Mouse (Mus musculus) bone marrow, adult 2 months (tissue): ENCODE measurements around the gene Dqx1. TPM values are rescaled to one million over a fixed set of nuclear protein-coding genes. Genes with fewer than 3 reads are reported as not detected.

Experiments
- H3K27ac ChIP-seq: fragments of 200-500 bp; 2 replicates; pipeline ENCODE4 v1.5.1; 2012; ENCODE audit warnings: low read depth, mild to moderate bottlenecking, control low read depth, inconsistent platforms, low read length; ENCODE audit not compliant: control insufficient read depth, poor library complexity, insufficient read depth
- H3K4me1 ChIP-seq: fragments of 200-500 bp; 2 replicates; pipeline ENCODE4 v1.6.1; 2011; ENCODE audit warnings: low read length; ENCODE audit not compliant: control insufficient read depth, insufficient read depth
- H3K4me3 ChIP-seq: fragments of 200-500 bp; replicated peaks from 2 replicates; pipeline ENCODE3; 2011; ENCODE audit warnings: mild to moderate bottlenecking, low read depth, low read length, control low read depth; ENCODE audit not compliant: control insufficient read depth
- CTCF ChIP-seq: fragments of 200-500 bp; IDR thresholded peaks from 2 replicates; pipeline ENCODE4 v1.5.1; 2011; ENCODE audit warnings: low read length, control low read depth; ENCODE audit not compliant: control insufficient read depth, insufficient read depth
- POLR2A ChIP-seq: fragments of 200-500 bp; IDR thresholded peaks from 2 replicates; pipeline ENCODE4 v1.6.1; 2011; ENCODE audit warnings: low read depth, mild to moderate bottlenecking, control low read depth, low read length, borderline replicate concordance; ENCODE audit not compliant: control insufficient read depth
- WGBS: fragments of 180-500 bp; shearing (Covaris S2); methylation state at CpG from one replicate; pipeline ENCODE4 v1.1.7; 2018; 5-methylcytosine and 5-hydroxymethylcytosine counted together
- polyA plus RNA-seq: library from polyadenylated mRNA; stranded (reverse); fragments of >200 nt; gene quantifications from 2 replicates; pipeline ENCODE4 v1.2.4, GENCODE M21; 2011; ENCODE audit warnings: low replicate concordance; ENCODE audit not compliant: missing spikeins, insufficient read depth, insufficient read length

The Dqx1 gene
- polyA plus RNA-seq: 5.3 and 13.5 TPM in 2 replicates

GRCm38 (mm10) chr6:83057790-83058189 is at the start of gene Dqx1:
TSS of gene Dqx1 (plus strand) at chr6:83057844.
- H3K4me1 ChIP-seq: peaks cover 3% of the 10 kb centered on the region; the same call in 1 of the 2 replicates
- H3K27ac ChIP-seq: no peak within 1 kb of the TSS
- H3K4me3 ChIP-seq: no peak within 1 kb of the TSS
- WGBS: 90% methylated on average over 3 of the region's 3 CpGs
- TF ChIP-seq POLR2A: no peak
- TF ChIP-seq CTCF: no peak

GRCm38 (mm10) chr6:83008659-83009058 is 49.0 kb upstream of the Dqx1 start:
- Histone ChIP-seq H3K27ac (peak overlapping the region; percentile 48), H3K4me1 (peaks cover 19% of the 10 kb centered on the region), H3K4me3 (no peak overlapping the region)
- WGBS: 12% methylated on average over 3 of the region's 3 CpGs
- TF ChIP-seq CTCF: no peak
- no peak for TF ChIP-seq POLR2A

DNA sequence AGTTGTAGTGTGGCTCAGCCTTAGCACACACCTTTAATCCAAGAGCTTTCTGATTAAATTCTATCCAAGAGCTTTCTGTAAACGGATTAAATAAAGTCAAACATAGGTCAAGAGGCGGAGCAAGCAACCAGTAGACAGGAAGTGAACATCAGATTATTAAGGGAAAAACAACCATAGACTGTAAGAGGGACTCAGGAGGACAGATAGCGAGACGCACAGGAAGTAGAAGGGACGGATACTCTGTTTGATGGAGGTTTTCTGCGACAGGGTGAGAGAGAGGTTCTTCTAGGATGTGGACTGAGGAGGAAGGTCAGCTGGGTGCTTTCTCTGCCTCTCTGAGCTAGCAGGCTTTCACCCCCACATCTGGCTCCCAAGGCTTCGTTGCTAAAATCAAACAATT is 47.6 kb upstream of the Dqx1 start:
- H3K4me3 ChIP-seq: peak overlapping the region; percentile 18
- 15% methylated on average over 7 of the region's 7 CpGs for WGBS
- peaks cover 20% of the 10 kb centered on the region for H3K4me1 ChIP-seq
- TF ChIP-seq POLR2A: no peak
- no peak for TF ChIP-seq CTCF
- H3K27ac ChIP-seq: peak overlapping the region; percentile 74

DNA sequence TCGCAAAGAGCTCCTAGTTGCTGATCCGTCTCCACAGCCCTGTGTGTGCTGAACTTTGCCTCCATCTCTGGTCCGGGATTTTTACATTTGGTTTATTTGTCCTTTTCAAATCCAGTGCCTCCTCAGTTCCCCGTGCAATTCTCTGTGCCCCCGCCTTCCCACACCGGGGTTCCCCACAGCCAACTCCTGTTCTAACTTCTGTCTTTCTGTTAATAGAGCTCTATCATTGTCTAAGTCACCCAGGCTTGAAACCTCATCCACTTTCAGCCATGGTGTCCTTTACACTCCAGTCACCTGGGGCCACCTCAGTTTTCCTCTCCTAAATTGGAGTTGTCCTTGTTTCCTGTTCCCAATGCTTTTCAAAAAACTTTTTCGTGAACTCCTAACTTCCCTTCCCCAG is 46.4 kb upstream of the Dqx1 start:
- TF ChIP-seq CTCF: no peak
- no peak for TF ChIP-seq POLR2A
- no peak overlapping the region for H3K27ac ChIP-seq
- WGBS: 59% methylated on average over 7 of the region's 7 CpGs
- peaks cover 15% of the 10 kb centered on the region for H3K4me1 ChIP-seq
- no peak overlapping the region for H3K4me3 ChIP-seq

DNA sequence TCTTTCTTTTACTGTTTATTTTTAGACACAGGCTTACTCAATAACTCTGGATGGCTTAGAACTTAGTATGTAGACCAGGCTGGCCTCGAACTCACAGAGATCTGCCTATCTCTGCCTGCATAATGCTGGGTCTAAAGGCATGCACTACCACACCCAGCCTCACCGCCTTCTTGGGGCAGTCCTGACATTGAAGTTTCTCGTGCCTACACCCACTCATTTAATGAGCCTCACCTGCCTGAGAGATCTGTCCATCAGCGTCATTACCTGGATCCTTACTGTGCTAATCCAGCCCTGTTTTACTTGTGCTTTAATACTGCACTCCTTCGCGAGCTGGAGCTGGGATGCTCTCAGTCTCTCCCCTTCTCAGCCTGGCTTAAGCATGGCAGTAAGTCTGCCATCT is 45.9 kb upstream of the Dqx1 start:
- peaks cover 15% of the 10 kb centered on the region for H3K4me1 ChIP-seq
- TF ChIP-seq POLR2A (no peak), CTCF (no peak)
- peak overlapping the region; percentile 63; the same call in 1 of the 2 replicates for H3K27ac ChIP-seq
- 74% methylated on average over 6 of the region's 6 CpGs for WGBS
- no peak overlapping the region for H3K4me3 ChIP-seq

DNA sequence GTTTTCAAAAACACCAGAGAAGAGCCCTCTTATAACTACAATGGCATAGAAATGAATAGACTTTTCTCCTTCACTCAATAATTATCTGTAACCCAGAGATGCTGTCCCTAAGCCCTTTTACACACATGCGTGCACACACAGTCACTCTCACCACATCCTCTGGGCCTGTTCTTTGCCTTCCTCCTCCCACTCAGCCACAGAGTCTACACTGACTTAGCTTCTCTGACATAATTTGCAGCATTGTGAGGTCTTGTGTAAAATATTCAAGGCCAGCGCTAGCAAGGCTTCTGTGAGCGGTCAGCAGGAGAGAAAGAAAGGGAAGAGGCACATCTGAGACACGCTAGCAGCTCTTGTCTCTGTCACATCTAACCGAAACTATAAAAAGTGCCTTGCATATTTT is 44.2 kb upstream of the Dqx1 start:
- no peak for TF ChIP-seq POLR2A
- TF ChIP-seq CTCF: no peak
- Histone ChIP-seq H3K27ac (peak overlapping the region; percentile 82), H3K4me1 (peaks cover 11% of the 10 kb centered on the region)

DNA sequence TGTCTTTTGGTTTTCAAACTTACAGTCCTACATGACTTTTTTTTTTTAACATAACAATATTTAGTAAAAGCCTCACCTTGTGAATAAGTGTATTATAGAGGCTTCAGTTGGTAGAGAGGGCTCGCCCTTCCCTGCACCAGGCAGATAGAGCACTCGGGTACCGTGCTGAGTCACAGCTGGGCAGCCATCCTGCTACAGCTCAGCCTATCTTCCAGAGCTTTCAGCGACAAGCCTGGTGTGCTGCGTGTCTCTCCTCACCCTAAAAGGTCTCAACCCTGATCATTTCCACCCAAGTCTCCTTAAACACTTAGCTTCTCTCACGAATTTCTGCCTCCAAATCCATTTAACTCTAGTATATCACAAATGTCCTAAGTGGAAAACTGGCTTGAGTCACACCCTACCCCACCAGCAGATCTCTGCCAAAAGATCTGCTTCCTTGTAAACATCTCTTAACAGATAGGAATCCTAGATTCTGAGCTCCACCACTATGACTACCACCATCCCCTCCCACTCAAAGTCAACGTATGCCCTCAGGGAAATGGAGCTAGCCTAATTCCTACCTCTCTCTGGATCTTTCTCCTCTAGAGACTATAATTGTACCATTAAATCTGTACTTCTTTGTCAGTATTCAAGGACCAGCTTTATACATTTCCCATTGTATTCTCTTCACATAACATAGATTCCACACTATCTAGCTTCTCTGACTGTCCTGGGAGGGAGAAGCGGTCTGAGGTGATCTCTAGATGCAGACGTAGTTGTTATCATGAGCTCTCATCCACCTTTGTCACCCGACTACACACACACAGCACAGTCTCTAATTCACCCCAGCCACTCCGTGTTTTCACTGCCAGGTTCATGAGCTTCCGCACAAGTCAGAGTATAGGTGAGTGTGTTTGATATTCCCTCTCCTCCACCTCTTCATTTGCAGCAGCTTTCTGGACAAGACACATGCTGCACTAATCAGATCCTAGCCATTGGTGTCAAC is 42.9 kb upstream of the Dqx1 start:
- H3K4me1 ChIP-seq: peaks cover 13% of the 10 kb centered on the region
- peak overlapping the region; percentile 78 for H3K27ac ChIP-seq
- 38% methylated on average over 12 of the region's 12 CpGs for whole genome bisulfite sequencing
- peak overlapping the region; percentile 34 for H3K4me3 ChIP-seq
- no peak for TF ChIP-seq CTCF
- TF ChIP-seq POLR2A: peak; percentile 65

More for the DNA sequence above, 44.2 kb upstream of the Dqx1 start:
- 11% methylated on average over 5 of the region's 5 CpGs for WGBS
- no peak overlapping the region for H3K4me3 ChIP-seq

GRCm38 (mm10) chr6:83015749-83016148 is 41.9 kb upstream of the Dqx1 start:
- H3K4me1 ChIP-seq: peaks cover 10% of the 10 kb centered on the region
- TF ChIP-seq CTCF: no peak
- no peak for TF ChIP-seq POLR2A
- WGBS: 77% methylated on average over 2 of the region's 2 CpGs
- H3K4me3 ChIP-seq: peak overlapping the region; percentile 12
- H3K27ac ChIP-seq: peak overlapping the region; percentile 47

DNA sequence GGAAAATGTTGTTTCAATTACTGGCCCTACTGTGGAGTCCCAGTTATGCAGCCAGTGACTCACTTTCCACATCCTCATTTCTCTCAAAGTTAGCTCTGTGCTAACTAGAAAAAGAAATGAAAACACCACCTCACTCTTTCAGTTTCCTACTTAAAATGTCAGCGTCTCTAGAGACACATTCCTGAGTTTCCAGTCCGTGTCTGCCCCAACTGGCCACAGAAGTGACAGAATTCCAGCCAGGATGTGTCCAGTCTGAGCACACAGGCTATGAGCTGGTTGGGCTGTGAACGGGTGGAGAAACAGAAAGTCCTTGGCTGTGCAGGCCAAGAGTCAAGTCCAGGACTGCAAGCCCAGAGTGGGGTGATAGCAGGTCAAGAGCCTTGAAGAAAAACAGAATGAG is 40.5 kb upstream of the Dqx1 start:
- TF ChIP-seq CTCF: no peak
- no peak for TF ChIP-seq POLR2A
- H3K27ac ChIP-seq: peak overlapping the region; percentile 75
- peaks cover 8% of the 10 kb centered on the region for H3K4me1 ChIP-seq
- 67% methylated on average over 3 of the region's 3 CpGs for WGBS
- no peak overlapping the region for H3K4me3 ChIP-seq
